Mouse (Mus musculus) frontal cortex, postnatal 36 days (tissue): ENCODE measurements around the gene Tcl1b2.
"Not testable (repeated sequence)": the region's sequence is repeated elsewhere in the genome, so short reads cannot be mapped to it uniquely, and the experiment has no call there.

Experiments used
- DNase-seq, 2 experiments: peaks; one replicate each; pipeline ENCODE4 v3.0.0; 2022; ENCODE audit warnings: low spot score in 2 of 2

Tcl1b2 gene

DNA sequence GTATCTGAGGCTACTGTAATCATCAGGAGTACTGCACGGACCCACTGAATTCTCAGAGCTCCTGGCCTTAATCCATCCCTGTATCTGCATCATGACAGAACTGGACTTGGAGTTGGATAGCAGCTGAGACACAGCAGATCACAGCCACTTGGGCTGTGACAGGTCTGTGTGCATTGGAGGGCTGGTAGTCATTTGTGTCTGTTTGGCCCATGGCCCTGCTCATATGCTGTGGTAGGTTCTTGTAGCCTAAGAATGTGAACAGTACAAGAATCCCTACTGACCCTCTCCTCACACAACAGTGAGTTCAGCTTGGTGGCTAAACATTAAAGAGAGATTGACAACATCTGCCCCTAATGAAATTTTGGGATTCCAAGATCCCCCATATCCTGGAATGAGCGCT is 27.6 kb downstream of the Tcl1b2 start:
- DNase-seq, result no peak

DNA sequence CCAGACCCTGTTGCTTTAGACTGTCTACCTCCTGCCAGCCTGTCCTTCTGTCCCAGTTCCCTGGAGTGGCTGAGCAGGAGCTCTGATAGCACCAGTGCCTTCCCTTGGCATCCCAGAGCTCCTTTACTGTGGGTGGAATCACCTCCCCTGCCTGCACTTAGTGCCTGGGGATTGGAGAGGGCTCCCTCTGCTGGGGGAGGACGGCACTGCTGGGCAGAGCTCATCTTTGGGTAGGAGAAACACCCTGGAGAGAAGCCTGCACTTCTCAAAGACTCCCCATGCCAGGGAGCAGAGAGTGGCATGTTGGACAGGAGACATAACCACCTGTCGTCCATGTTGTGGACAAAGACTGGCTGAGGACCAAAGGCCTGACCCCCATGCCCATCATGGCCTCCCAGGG is 28.5 kb downstream of the Tcl1b2 start:
- DNase-seq, result peak; percentile 29 to 45

DNA sequence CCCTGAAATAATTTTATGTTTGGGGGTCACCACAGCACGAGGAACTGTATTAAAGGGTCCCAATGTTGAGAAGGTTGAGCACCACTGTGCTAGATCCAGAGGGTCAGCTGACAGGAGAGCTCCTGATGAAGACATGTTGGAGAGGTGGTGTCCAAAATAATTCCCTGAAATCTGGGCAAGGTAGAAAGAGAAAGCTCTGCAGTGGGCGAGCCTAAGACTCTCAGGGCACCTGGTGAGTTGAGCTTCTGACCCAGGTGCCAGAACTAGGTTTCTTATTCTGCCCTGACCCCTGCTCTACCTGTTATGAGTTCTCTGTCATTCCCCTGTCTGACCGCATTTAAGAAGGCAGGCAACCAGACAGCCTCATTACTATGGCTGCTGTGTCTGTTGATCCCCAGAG is 30.2 kb downstream of the Tcl1b2 start, which contains the start of gene Tcl1b5:
TSS of gene Tcl1b5 (plus strand) at position 301 of the 400 bp plus-strand sequence.
- DNase-seq, result not testable (repeated sequence)

DNA sequence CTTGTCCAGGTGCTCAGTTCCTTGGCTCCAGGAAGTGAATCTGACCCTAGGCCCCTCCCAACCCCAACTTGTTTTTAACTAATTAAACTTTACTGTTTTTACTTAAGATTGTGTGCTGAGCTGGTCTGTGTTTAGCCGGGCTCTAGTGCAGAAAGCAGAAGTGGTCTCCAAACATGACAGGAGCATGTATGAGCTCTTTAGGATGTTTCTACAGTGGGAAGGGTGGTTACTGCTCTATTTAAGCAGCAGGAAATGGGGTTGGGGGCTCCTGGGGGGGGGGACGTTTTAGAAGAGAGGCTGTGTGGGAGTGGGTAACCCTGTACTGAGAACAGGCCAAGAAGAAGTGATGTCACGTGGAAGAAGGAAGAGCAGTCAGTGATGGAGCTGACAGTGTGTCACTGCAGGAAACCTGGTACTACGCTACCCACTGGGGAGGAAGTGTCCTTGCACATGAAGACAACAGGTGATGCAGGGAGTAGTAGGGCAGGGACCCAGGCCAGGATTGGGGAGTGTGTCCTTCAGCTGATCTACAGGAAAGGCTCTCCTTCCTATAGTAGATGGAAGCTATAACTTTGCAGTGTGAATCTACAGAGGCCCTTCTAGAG is 35.3 kb downstream of the Tcl1b2 start:
- DNase-seq, result not testable (repeated sequence)

DNA sequence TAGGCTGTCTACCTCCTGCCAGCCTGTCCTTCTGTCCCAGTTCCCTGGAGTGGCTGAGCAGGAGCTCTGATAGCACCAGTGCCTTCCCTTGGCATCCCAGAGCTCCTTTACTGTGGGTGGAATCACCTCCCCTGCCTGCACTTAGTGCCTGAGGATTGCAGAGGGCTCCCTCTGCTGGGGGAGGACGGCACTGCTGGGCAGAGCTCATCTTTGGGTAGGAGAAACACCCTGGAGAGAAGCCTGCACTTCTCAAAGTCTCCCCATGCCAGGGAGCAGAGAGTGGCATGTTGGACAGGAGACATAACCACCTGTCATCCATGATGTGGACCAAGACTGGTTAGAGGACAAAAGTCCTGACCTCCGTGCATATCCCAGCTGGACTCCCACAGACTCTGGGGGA is 43.2 kb downstream of the Tcl1b2 start:
- peak; percentile 2 to 10 for DNase-seq

DNA sequence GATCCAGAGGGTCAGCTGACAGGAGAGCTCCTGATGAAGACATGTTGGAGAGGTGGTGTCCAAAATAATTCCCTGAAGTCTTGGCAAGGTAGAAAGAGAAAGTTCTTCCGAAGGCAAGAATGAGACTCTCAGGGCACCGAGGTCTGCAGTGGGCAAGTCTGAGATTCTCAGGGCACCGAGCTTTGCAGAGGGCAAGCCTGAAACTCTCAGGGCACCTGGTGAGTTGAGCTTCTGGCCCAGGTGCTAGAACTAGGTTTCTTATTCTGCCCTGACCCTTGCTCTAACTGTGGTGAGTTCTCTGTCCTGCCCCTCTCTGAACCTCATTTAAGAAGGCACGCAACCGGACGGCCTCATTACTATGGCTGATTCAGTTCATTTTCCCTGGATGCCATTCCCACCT is 44.9 kb downstream of the Tcl1b2 start, which contains the start of gene Tcl1b3:
TSS of gene Tcl1b3 (plus strand) at position 301 of the 400 bp plus-strand sequence.
- DNase-seq, result not testable (repeated sequence)

DNA sequence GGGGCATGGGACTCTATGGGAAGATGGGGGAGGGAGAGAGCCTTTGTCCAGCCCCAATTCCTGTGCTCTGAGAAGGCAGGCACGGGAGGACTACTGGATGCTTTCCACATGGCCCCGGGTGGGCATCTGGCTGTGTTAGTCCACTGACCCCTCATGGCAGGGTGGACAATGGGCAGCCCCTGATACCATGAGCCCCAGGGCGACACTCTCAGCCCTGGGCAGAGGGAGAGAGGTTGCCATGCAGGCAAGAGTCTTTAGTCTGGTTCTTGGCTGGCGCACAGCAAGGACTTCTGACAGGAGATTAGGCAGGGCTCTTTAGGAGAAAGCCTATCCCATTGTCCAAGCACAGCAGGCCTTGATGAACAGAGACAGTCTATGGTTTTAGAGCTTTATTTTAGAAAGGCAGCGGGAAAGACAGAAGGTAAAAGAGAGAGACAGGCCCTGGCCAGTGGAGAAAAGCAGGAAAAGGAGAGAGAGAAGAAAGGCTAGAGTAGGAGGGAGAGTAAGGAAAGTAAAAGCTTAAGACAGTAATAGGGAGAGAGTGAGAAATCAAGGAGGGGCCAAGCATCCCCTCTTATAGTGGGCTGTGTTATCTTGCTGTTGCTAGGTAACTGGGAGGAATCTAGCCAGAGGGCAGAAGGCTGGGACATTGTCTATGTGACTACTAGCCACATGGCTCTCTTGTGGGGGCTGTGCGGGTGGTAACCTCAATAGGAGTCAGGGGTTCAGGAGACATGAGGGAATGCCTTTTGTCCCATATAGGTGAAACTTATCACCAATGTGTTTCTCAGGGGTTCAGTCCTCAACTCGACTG is 54.1 kb downstream of the Tcl1b2 start:
- DNase-seq, result not testable (repeated sequence)

DNA sequence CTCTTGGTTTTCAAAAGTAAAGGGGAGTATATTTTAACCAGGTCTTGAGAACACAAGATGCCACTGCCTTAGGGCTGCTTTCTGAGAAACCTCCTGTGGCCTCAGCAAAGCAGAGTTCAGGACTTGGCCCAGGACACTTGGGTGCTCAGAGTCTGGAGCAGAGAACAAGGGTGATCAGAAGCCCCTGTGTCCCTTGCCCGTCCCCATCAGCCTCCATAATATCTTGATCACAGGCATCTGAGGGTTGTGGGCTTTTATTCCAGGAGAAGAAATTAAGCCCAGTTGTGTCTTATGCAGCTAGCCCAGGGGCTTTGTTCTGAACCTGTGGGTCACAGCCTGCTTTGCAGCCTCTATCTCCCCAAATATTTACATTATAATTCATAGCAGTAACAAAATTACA is 55.8 kb downstream of the Tcl1b2 start, which contains the start of gene Tcl1b4:
TSS of gene Tcl1b4 (plus strand) at position 301 of the 400 bp plus-strand sequence.
- DNase-seq, result not testable (repeated sequence)
